Mouse (Mus musculus): ENCODE measurements around the gene Selenow.
"Not testable (repeated sequence)": the region's sequence is repeated elsewhere in the genome, so short reads cannot be mapped to it uniquely, and the experiment has no call there.

Gene Selenow

DNA sequence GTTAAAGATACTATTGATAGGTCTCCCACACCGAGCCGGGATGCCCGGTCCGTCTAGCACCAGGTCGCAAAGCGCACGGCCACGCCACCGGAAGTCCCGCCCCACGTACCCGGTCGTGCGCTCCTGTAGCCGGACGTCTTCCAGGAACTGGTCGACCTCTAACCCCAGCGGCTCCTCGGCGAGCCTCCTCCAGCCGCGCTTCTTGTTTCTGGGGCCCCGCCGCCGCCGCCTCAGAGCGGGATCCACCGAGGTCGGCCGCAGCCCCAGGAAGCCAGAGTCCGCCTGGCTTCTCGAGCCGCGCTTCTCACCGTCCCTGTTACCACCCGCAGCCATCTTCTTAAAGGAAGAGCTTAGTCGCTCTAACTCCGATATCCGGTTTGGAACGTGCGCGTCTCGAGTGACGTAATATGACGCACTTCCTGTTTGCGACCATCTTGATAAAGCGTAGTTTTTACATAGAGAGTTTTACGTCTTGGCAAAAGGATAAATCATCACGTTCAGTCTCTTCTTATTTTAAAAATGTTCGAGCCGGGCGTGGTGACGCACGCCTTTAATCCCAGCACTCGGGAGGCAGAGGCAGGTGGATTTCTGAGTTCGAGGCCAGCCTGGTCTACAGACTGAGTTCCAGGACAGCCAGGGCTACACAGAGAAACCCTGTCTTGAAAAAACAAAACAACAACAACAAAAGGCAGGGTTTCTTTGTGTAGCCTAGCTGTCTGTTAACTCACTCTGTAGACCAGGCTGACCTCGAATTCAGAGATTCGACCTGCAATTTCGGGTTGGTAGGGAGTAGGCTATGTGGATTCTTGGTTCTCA, 23.7 kb upstream of the Selenow start, which contains the start of gene Nop53:
Nop53 (minus strand) TSS at position 354 of the 816 bp plus-strand sequence.
- peak; percentile 94 to 96 for DNase-seq

DNA sequence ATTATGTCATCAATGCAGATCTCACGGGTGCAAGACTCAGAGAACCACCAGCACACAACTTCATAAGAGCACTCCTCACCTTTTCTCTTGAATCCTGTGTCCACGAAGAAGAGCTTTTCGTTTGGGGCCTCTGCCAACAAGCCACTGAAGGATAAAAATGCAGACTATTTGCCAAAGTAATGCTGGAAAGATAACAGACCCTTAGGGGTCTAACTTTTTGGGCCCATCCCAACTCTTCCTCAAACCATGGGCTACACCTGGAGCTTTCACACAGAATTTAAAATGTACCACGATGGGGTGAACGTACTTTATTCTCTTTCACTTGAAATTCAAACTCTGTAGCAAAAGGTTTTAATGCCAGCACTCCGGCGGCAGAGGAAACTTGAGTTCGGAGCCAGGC, 23.0 kb upstream of the Selenow start:
- DNase-seq: peak in 1 of 2 experiments; percentile 42

DNA sequence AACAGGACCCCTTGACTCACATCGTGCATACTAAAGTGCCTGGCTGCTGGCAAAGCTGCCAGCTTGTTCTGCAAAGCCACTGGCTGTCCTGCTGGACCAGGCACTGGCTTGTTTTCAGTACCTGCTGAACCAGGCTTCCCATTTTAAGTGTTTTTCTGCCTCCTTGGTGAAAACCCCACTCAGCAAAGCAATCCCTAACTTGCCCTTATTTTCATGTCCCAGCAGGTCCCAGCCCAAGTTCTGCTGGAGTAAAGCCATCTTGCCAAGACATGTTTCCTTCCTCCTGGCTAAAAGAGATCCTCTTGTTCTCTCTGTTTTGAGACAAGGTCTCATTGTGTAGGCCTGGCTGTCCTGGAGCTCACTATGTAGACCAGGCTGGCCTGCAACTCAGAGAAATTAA, 22.1 kb upstream of the Selenow start:
- no peak for DNase-seq

DNA sequence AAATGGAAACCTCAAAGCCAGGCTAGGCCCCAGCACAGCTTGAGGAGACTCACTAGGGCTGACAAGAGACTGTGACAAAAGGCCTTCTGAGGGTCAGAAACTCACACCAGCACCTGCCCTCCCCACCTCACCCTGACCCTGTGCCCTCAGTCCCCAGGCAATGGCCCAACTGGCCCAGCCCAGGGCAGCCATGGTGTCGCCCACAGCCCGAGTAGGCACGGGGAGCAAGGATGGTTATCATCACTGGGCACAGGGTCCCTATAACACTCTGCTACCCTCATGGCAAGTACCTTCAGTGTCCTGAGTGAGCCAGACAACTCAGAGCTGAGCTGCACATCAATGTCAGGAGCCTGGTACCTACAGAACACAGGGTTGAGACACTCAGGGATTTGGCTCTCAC, 16.4 kb upstream of the Selenow start:
- no peak for DNase-seq

DNA sequence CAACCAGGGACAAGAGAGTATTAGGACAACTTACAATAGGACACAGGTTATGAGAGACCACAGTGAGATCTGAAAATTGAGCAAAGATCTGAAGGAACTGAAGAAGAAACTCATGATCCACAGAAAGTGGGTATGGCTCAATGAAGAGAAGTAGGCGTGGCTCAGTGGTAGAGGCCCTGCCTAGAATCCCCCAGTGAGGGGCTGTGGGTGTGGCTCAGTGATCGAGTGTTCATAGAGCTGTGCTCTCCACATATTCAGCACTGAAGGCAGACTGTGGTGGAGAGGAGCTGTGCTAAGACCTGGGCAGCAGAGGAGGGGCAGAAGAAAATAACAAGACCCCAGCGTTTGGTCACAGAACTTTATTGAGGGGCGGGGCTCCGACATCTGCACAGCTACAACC, 15.3 kb upstream of the Selenow start:
- DNase-seq: no peak

DNA sequence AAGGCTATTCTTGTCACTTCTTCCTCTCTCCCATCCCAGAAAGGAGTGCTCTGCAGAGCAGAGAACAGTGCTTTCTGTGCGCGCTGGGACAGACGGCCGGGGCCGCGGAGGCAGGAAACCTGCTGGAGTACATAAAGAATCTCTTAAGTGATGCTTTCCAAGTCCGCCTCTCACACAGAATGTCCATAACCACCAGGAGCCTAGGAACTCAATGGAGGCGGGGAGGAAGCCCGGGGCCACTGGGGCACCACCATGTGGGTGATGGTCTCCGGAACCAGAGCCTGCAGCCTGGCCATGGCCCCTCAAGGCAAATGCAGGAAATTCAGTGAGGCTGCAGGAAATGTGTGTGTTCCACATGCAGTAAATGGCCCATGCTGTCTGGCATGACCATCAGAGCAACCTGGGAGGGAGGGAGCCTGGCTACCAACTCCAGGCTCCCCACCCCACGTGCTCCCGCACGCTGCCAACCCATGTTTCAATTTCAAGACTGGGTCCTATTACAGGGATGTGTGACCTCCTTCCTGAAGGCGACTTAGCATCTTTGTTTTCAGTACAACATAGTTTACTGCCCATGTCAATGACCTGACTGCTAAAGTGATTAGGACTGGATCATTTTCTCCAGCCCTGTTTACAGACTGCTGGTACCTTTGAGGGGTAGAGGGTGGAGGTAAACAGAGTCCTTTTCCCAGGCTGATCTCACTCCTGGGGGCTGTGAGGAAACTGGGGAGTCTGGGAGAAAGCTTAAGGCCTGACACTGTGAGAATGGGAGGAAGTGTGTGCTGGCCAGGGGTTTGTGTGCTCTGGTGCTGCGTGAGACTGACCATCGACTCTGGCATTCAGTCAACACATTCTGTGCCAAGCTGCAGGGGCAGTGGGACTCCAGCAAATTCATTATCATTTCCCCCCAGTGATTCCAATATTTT, 11.5 kb upstream of the Selenow start:
- DNase-seq: no peak

DNA sequence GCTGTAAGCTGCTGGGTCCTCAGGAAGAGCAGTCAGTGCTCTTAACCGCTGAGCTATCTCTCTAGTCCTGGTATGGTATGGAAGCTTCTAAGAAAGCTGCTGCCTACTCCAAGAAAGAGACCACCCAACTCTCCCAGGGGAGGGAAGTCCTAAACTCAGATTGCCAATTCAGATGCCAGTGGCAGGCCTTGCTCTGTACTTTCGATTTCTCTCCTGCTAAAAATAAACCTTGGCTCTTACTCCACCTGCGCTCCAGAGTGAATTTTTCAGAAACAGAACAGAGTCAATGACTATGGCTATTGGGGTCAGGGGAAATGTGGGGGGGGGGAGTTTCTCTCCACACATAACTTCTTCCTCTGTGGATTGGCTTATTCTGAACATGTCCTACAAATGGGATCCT, 9.4 kb upstream of the Selenow start:
- no peak for DNase-seq

DNA sequence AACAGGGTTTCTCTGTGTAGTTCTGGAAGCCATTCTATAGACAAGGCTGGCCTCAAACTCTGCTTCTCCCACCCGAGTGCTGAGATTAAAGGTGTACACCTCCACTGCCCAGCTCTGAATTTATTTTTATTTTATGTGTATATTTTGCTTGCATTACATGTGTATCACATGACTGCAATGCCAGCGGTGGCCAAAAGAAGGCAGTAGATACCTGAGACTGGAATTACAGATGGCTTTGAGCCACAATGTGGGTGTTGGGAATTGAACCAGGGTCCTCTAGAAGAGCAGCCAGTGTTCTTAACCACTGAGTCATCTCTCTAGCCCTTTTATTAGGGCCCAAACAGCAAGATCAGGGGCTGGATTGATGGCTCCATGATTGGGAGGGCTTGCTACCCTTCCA, 8.3 kb upstream of the Selenow start:
- no peak for DNase-seq

DNA sequence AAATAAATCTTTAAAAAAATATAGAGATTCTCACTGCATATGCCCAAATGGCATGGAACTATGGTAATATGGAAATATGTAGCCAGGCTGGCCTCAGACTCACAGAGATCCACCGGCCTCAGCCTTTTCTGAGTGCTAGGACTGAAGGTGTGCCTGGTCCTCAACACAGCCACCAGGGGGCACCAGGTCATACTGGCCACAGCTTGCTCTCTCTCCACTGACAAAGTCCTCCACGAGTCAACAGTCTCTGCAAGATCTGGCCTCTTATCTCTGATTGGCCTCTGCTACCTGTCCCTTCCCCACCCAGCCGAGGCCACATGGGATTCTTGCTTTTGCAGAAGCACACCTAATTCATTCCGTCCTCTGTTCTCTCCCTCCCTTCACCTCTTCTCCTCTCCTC, 7.7 kb upstream of the Selenow start:
- DNase-seq: peak; percentile 57 to 75

DNA sequence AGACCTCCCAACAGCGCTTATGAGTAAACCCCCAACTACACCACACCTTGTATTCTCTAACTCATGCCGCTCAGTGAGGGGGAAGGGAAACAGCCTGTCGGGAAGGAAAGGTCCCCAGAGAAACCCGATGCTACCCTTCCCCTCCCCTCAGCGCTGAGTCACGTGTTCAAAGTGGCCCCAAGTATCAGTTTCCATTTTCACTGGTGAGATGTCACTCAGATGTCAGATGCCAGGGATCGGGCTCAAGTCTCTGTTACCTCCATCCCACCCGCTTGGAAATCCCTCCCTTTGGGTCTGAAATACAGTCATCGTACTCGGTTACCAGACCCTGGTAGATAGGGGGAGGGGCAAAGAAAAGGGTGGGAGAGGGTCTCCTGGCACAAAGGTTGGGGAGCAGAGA, 406 bp downstream of the Selenow start:
- no peak for DNase-seq

DNA sequence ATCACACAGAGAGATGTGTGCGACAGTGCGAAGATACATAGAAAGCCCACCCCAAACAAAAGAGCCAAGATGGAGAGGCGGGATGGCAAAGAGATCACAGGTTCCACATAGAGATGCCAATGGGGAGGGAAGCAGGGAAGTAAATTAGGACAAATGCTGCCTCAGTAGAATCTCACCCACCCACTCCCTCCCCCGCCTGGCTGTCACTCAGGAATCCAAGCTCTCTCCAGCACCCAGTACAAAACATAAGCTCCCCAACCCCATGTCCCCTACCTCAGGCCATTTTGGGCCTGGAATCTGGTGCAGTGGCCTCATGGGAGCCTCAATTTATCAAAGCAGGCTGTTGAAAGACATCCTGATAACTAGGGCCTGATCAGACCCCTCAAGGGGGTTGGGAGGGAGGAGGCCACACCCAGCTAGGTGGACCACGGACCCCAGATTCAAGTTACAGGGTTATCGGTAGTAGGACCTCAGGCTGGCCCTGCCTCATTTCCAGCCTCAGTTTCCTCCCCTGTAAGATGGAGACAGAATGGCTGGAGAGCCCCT, 1.5 kb downstream of the Selenow start:
- no peak for DNase-seq

DNA sequence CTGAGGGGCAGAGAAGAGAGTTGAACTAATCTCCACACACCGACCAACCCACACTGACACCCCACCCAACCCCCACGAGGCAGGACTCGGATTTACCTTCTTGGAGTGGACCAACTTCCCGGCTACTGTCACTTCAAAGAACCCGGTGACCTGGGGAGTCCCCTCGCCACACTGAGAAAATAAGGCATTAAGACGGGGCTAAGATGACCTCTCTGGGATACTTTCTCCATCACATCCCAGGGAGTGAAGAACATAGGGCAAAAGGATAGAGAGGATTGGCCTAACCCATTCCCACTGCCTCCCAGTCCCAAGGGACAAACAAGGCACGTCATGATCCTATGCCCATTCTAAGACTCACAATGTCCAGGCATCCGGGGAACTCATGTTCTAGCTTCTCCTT, 2.3 kb downstream of the Selenow start:
- no peak for DNase-seq

DNA sequence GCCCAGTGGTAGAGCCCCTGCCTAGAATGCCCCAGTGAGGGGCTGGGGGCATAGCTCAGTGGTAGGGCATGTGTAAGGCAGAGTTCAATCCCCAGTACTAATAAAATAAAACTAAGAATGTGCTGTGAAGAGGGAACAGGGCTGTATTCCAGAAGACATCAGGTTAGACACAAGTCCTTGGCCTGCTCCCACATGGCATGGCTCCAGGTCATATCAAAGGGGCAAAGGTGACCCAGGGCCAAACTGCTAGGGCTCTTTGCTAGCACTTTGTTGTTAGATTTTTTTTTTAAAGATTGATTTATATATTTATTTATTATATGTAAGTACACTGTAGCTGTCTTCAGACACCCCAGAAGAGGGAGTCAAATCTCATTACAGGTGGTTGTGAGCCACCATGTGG, 3.8 kb downstream of the Selenow start:
- peak in 1 of 2 experiments; percentile 53 for DNase-seq

DNA sequence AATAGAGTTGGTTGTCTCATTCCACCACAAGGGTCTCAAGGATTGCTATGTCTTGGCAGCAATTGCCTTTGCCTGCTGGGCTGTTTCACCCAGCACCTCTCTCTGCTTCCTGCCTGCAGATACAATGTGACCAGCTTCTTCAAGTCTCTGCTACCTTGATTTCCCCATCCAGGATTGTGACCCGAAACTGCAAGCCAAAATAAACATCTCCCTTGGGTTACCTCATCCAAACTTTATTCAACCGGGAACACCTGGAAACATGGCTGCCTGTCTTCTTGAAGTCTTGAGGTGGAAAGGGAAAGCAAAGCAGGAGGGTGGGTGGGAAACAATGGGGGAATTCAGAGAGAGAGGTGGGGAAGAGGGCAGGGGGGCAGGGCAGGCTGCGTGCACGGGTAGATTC, 5.2 kb downstream of the Selenow start:
- no peak for DNase-seq

DNA sequence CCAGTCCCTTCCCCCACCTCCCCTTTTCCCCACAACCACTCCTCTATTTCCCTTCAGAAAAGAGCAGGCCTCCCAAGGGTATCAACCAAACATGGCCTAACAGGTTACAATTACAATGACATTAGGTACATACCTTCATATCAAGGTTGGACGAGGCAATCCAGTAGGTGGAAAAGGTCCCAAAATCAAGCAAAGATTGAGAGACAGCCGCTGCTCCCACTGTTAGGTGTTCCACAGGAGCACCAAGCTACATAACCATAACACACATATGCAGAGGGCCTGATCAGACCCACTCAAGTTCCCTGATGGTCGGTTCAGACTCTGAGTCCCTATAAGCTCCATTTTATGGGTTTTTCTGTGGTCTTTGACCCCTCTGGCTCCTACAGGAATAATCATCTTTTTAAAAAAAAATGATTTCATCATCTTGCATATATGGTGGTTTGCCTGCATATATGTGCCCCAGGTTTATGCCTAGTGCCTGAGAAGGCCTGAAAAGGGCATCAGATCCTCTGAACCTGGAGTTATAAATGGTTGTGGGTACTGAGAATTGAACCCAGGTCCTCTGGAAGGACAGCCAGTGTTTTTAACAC, 6.0 kb downstream of the Selenow start:
- no peak for DNase-seq

DNA sequence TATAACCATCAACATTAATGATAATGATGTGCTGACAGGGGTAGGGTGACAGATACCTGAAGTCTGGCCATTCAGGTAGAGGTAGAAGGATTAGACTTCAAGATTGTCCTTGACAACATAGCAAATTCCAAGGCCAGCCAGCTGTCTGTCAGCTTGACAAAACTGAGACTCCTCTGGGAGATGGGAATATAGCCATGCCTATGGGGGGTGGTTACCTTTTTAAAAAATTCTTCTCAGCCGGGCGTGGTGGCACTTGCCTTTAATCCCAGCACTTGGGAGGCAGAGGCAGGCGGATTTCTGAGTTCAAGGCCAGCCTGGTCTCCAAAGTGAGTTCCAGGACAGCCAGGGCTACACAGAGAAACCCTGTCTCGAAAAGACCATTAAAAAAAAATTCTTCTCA, 6.5 kb downstream of the Selenow start:
- DNase-seq: not testable (repeated sequence)

DNA sequence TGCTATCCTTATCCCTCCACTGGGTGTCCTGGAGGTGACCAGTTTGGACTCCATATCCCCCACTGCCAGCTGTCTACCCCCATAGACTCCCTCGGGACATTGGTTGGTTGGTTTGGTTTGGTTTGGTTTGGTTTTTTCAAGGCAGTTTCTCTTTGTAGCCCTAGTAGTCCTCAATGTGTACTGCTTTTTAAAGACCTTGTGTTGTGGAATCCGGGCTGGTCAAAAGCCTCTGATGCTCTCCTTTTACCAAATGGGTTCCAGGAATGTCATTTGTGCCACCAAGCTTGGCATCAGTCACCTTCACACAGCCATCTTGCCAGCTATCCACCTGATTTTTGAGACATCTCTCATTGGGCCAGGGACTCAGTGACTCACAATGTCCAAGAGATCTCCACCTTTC, 7.5 kb downstream of the Selenow start:
- DNase-seq: peak in 1 of 2 experiments; percentile 4

DNA sequence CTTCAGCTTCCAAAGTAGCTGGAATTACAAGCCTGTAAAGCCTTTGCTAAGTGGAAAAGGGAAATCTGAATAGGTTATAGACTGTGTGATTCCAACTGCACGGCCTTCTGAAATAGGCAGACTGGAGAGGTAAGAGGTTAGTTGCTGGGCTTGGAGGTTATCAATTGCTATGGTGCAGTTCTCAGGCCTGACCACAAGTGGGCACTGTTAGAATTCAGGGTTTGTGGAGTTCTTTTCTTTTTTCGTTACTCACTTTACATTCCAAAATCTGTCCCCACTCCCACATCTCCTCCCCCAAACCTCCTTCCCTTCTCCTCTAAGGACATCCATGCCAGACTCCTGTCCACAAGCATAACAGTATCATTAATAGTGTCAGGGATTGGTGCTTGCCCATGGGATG, 8.0 kb downstream of the Selenow start:
- DNase-seq: peak; percentile 44 to 64

DNA sequence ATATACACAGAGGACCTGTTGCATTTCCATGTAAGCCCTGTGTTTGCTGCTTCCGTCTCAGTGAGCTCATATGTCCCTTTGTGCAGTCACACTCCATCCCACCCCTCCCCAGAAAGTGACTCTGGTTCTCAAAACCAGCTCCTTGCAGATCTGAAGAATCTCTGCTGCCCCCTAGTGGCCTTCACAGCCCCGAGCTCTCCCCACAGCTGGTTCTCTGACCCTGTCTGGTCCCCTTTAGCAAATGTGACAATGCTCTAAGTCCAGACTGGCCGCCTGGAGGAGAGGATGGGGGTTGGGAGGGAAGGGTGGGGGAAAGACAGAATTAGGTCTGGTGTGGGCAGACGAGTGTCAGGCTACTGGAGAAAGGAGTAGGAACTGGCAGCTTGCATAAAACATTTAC, 10.0 kb downstream of the Selenow start:
- DNase-seq: peak; percentile 78 to 88

DNA sequence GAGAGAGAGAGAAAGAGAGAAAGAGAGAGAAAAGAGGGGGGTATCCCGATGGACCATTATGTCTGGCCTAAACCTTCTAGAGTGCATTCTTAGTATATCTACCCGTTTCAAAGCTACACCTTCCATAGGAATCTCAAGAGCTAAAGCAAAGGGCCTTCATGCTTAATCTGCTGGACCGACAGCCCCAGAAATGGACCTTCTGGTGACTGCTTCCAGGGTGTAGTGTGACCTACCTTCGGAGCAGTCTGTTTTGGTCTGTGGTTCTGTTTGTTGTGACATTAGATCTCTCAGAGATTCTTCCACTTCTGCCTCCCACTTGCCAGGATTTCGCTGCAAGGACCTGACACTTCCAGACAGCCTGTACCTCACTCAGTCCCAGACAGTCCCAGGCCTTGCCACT, 11.7 kb downstream of the Selenow start:
- no peak for DNase-seq

DNA sequence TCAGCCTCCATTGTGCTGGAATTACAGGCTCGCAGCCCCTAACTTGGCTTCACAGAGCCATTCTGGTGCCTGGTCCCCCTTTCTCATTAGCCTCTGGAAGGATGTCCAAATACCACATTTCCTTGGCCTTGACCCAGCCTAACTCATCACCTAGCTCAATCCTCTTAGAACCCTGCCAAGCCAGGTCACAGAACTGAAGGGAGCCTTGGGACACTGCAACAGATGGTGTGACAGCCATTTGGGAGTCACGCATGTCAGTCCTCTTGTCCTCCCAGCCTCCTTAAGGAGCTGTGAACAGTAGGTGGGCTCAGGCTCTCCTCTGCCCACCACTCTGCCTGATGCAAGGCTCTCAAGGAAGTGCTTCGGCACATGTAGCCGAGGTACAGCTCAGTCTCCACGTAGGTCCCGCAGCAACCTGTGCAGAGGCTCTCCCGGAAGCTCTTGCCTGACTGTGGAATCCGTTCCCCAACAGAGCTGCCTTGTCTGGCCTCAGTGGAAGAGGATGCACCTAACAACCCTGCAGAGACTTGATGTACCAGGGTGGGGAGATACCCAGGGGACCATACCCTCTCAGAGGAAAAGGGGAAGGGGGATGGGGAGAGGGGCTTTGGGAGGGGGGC, 14.1 kb downstream of the Selenow start:
- peak in 1 of 2 experiments; percentile 5 for DNase-seq

DNA sequence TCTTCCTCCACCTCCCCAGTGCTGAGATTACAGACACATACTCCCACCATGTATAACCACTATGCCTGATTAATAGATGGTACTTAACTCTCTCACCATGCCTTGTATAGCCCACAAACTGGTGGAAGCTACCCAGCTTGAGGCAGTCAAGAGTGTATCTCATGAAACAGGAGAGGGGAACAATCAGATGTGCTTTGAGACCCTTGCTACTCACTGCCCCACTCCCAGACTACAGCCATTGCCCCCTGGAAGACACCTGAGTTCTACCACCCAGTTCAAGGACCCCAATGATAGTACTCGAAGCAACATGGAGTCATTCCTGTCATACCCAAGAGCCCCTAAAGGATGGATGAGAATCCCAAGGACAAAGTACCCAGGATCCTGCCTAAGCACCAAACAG, 15.6 kb downstream of the Selenow start:
- no peak for DNase-seq

DNA sequence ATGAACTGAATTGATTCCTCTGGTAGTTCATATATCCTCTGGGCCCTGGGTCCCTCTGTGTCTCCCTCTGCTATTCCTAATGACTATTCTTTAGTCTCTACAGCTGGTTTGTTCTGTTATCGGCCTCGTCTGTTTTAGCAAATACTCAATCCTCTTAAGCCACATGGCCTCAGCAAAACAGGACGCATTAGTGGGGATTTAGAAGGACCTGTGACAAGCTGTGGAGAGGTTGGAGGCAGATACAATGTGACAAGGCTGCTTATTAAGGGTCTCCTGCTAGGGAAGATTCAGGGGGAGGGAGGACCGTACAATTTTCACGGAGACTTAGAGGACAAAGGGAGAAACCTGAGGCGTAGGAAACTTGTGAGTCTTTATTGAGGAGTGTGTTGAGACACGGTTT, 16.3 kb downstream of the Selenow start:
- no peak for DNase-seq

All from cerebellum, postnatal 14 days (tissue).